Mouse (Mus musculus): ENCODE measurements around the gene Pum2.

DNA sequence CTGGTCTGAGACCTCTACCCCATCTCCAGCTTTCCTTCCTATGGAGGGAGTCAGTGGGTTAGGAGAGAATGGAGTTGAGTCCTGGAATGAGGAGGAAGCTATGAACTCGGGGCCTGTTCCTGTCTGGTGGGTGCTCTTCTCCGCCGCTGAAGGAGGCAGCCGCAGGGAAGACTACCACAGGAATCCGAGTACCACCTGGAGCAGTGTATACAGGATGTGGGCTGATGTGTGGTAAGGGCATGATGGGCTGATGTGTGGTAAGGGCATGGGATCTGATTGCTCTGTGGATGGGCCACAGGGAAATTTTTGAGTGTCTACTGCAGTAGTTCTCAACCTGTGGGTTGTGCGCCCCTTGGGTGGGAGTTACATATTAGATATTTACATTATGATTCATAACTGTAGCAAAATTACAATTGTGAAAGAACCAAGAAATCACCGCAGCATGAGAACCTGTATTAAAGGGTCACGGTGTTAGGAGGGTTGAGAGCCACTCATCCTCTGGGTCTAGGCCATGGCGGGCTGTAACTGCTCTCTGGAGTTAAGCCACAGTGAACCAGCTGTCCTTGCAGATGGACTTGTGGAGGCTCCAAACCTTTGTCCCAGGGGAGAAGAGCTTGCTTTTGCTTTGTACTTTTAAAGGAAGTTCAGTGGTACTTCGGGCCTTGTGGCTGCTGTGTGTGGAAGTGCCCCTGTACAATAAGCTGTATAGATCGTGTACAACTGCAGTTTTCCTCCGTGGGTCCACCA lies 113.2 kb downstream of the Pum2 start:
- TF ChIP-seq CTCF (IDR thresholded peaks at IDR 0.05; ENCODE audit: borderline replicate concordance, extremely low read depth, insufficient read depth, insufficient read length) (no peak), POLR2A (IDR thresholded peaks at IDR 0.05; ENCODE audit: borderline replicate concordance, extremely low read depth, insufficient read depth, insufficient read length, poor library complexity, severe bottlenecking) (no peak)

Measured in brain, embryonic 14.5 days (tissue).